Mouse (Mus musculus) left cerebral cortex, adult 2 months (tissue): ENCODE data around the gene Msantd4. TPM values are rescaled to one million over a fixed set of nuclear protein-coding genes. Genes with fewer than 3 reads are reported as not detected.
"Not testable (repeated sequence)": the region's sequence is repeated elsewhere in the genome, so short reads cannot be mapped to it uniquely, and the experiment has no call there.

Source experiments
- DNase-seq, 2 experiments: peaks; one replicate each; pipeline ENCODE4 v3.0.0; 2021 to 2022; ENCODE audit warnings: low spot score in 2 of 2, mixed read lengths in 1 of 2; ENCODE audit errors: extremely low spot score in 1 of 2
- H3K27ac ChIP-seq: fragments of 200-600 bp; 2 replicates; pipeline ENCODE4 v1.8.1; 2022
- H3K4me3 ChIP-seq: fragments of 200-600 bp; 2 replicates; pipeline ENCODE4 v1.8.1; 2022
- CTCF ChIP-seq: fragments of 200-600 bp; IDR thresholded peaks from 2 replicates; pipeline ENCODE4 v1.8.1; 2022; ENCODE audit warnings: antibody characterized with exemption, mild to moderate bottlenecking, moderate library complexity
- intact Hi-C: fragments of 180-260 bp; cut with DNase I; formaldehyde crosslinking; loops from one replicate; pipeline ENCODE4 v1.15.1; 2025
- long read RNA-seq, 2 experiments: library from polyadenylated mRNA; stranded (forward); transcript quantifications; one replicate each; pipeline ENCODE4 v2.0.0; 2021; ENCODE audit warnings: borderline mapping rate in 2 of 2
- microRNA-seq, 2 experiments: library from miRNA; unstranded; fragments of <30 nt; microRNA quantifications; one replicate each; pipeline ENCODE4 v1.2.0; 2021
- total RNA-seq, 2 experiments: library from RNA; stranded (reverse); gene quantifications; 2 replicates each; pipeline ENCODE4 v1.2.3; 2021

The Msantd4 gene
- total RNA-seq, result 10 to 100 TPM; 56.0 to 56.7 TPM
- long read RNA-seq, experiment 1, transcript Msantd4-201 (2 exons, 2,731 nt), result minor isoform, 12 of 54 reads
- long read RNA-seq, experiment 1, transcript Msantd4-202 (3 exons, 2,800 nt), result major isoform, 39 of 54 reads
- long read RNA-seq, experiment 1, partial matches to known transcripts, result 0 of 54 reads
- long read RNA-seq, experiment 1, other reads (novel, unspliced or antisense), result 3 of 54 reads
- long read RNA-seq, experiment 2, transcript Msantd4-202 (3 exons, 2,800 nt), result major isoform, 27 of 33 reads
- long read RNA-seq, experiment 2, transcript Msantd4-201 (2 exons, 2,731 nt), result minor isoform, 5 of 33 reads
- long read RNA-seq, experiment 2, partial matches to known transcripts, result 1 of 33 reads
- long read RNA-seq, experiment 2, other reads (novel, unspliced or antisense), result 0 of 33 reads

DNA sequence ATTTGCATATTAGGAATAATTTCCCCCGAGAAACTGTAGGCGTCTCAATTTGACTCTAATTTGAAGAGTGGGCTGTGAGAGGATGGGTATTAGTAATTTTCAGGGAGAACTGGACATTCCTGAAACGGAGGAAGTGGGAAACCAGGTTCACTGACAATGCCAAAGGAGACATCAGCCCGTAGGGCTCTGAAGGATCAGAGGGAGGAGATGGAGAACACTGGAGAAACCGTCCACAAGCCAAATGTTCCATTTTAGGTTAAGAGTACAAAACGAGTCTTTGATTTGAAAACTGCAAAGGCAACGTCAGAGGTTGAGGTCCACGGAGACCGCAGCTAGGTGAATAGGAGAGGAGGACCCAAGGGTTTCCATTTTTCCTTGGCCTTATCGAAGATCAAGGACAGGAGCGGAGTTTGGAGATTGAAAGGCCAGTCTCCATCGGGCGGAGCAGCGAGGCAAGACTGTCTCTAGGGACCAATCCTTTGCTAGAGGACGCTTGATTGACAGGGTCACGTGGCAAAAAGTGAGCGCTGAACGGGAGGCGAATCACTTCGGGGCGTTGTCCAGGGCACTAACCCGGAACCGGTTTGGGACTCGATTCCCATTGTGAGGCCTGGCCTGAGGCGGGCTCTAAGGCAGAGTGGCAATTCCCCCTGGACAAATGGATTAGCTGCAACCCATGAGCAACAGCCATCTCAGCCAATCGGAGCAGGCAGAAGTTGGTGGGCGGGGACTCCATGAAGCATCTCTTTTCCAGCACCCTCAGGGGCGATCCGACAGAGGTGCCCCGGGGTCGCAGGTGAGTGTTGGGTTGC is at the start of gene Msantd4:
TSS of gene Msantd4 (plus strand) at position 735 of the 812 bp plus-strand sequence.
- DNase-seq, result peak; percentile 94 to 98
- Histone ChIP-seq H3K27ac (peak within 1 kb of the TSS; percentile 97), H3K4me3 (peak within 1 kb of the TSS; percentile 83)
- intact Hi-C loops, result loop anchor here (2.0 kb wide), 1 partner anchor 67 kb away; the partner anchor contains the start of genes Aasdhppt and Kbtbd3
- TF ChIP-seq CTCF, result no peak

DNA sequence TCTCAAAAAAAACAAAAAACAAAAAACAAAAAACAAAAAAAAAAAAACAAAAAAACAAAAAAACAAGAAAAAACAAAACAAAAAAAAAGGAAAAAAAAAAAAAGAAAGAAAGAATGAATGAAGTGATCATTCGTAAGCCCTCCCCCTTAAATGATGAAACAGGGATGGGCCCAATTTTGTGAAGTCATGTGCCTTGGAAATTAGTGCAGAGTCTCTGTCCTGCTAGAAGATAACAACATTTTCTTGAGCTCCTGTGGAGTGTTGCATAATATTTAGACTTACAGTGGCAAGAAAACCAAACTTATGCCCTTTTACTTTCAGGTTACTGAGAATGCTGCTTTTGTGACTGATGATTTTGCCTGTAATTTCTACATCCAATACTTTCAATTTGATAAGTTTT is 23.2 kb upstream of the Msantd4 start:
- Histone ChIP-seq H3K27ac (no peak overlapping the region), H3K4me3 (no peak overlapping the region)
- no peak for DNase-seq
- intact Hi-C loops, result no loop called here
- no peak for TF ChIP-seq CTCF

DNA sequence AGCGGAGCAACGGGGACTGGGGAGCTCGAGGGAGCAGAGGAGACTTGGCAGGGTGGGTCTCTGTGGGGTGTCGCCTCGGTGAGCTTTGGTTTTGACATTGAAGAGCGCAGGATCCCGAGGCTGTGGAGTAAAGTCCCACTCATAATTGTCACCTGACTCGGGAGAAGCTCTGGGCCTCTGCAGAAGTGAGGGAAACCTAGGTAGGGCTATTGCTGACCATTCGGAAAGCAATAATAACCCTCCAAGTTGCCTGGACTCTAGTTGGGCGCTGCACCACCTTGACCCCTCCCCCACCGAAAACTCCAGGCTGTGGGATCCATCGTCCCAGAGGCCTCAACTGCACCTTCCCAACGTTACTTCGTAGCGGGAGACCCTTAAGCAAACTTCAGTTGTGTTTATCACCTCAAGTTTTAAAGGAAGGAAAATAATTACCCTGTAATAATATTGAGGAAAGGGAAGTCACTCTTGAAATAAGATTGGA is 318 bp downstream of the Msantd4 start:
- DNase-seq, result no peak
- TF ChIP-seq CTCF, result no peak
- H3K4me3 ChIP-seq, result peak overlapping the region; percentile 83
- intact Hi-C loops, result loop anchor here (2.0 kb wide), 1 partner anchor 68 kb away; the partner anchor contains the start of genes Aasdhppt and Kbtbd3
- H3K27ac ChIP-seq, result peak overlapping the region; percentile 84

- H3K27ac ChIP-seq, intact Hi-C loops, DNase-seq, H3K4me3 ChIP-seq: not testable (repeated sequence)
These were observed 24.4 kb downstream of the Msantd4 start for GRCm38 (mm10) chr9:4400801-4401200.

Small RNA genes within 50 kb of the gene (microRNA-seq; reads per million reads assigned to microRNA genes)
- gene Gm23992, result 0 reads per million in 2 experiments

Other genes starting within 250 kb of the Msantd4 start
- 10 to 100 TPM; 25.9 to 29.9 TPM for gene Aasdhppt, start 67.1 kb upstream of the Msantd4 start, total RNA-seq
- 10 to 100 TPM; 11.6 to 12.9 TPM for gene Kbtbd3, start 66.7 kb upstream of the Msantd4 start, total RNA-seq